Mouse (Mus musculus) lung, embryonic 16.5 days (tissue): ENCODE results near the gene Clmn. TPM values are rescaled to one million over a fixed set of nuclear protein-coding genes. Genes with fewer than 3 reads are reported as not detected.

Experiments used
- ATAC-seq: fragments of 200-750 bp; cut with Nextera tagmentation; 2 replicates; pipeline ENCODE4 v1.8.0; 2017; ENCODE audit warnings: low read depth, mild to moderate bottlenecking, moderate library complexity
- H3K27ac ChIP-seq: fragments of 300-500 bp; sonication (generic); 2 replicates; pipeline ENCODE4 v1.5.1; 2014; ENCODE audit warnings: mild to moderate bottlenecking, control low read depth, low read length
- H3K27me3 ChIP-seq: fragments of 300-500 bp; sonication (generic); 2 replicates; pipeline ENCODE4 v1.6.1; 2014; ENCODE audit warnings: low read depth, low read length, mixed read lengths; ENCODE audit not compliant: control insufficient read depth, insufficient read depth
- H3K36me3 ChIP-seq: fragments of 300-500 bp; sonication (generic); 2 replicates; pipeline ENCODE4 v1.6.1; 2014; ENCODE audit warnings: low read length; ENCODE audit not compliant: control insufficient read depth, insufficient read depth
- H3K4me1 ChIP-seq: fragments of 300-500 bp; sonication (generic); replicated peaks from 2 replicates; pipeline ENCODE4 v1.6.1; 2014; ENCODE audit warnings: low read length, mixed read lengths; ENCODE audit not compliant: control insufficient read depth, insufficient read depth
- H3K4me2 ChIP-seq: fragments of 300-500 bp; sonication (generic); 2 replicates; pipeline ENCODE4 v1.6.1; 2014; ENCODE audit warnings: low read depth, low read length, control low read depth
- H3K4me3 ChIP-seq: fragments of 300-500 bp; sonication (generic); 2 replicates; pipeline ENCODE4 v1.5.1; 2014; ENCODE audit warnings: mild to moderate bottlenecking, low read length, control low read depth
- H3K9ac ChIP-seq: fragments of 300-500 bp; sonication (generic); 2 replicates; pipeline ENCODE4 v1.6.1; 2014; ENCODE audit warnings: low read length, control low read depth
- H3K9me3 ChIP-seq: fragments of 300-500 bp; sonication (generic); 2 replicates; pipeline ENCODE4 v1.6.1; 2016; ENCODE audit warnings: low read length; ENCODE audit not compliant: control insufficient read depth
- WGBS: fragments of 180-500 bp; shearing (Covaris S2); extraction: QIAGEN DNeasy Blood & Tissue Kit; methylation state at CpG from one replicate; pipeline ENCODE4 v1.1.7; 2014; 5-methylcytosine and 5-hydroxymethylcytosine counted together
- polyA plus RNA-seq: library from polyadenylated mRNA; unstranded; fragments of >200 nt; fragmentation: Nextera tagmentation; extraction: Ambion mirVana; gene quantifications from 2 replicates; pipeline ENCODE4 v1.2.1, GENCODE M21; 2015

Clmn gene
- polyA plus RNA-seq, 1 experiment from 2014 or later: 3.4 TPM

DNA sequence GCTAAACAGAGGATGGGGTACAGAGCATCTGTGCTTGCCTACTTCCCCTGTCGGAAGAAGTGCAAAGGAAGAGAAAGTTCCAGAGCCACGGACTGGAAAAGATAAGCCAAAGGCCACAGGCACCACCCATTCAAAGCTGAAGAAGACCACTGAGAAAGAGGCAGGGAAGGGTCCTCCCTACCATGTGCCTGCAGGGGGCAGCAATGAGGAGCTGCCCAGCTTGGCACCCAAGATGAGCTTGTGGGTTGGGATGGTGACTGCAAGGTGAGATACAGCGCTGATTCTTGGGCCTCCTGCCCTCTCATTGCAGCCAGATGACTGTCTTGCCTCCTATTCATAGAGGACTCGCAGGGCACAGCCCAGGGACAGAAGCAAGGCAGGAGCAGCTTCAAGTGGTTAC, 97.7 kb downstream of the Clmn start:
- no peak overlapping the region for H3K9ac ChIP-seq
- no peak overlapping the region for H3K4me2 ChIP-seq
- H3K4me1 ChIP-seq: no peaks in the 10 kb centered on the region
- WGBS: 77% methylated on average over 4 of the region's 4 CpGs
- no peaks in the 10 kb centered on the region for H3K36me3 ChIP-seq
- H3K9me3 ChIP-seq: no peaks in the 10 kb centered on the region
- no peaks in the 10 kb centered on the region for H3K27me3 ChIP-seq
- ATAC-seq: no peak
- H3K4me3 ChIP-seq: no peak overlapping the region
- H3K27ac ChIP-seq: no peak overlapping the region

DNA sequence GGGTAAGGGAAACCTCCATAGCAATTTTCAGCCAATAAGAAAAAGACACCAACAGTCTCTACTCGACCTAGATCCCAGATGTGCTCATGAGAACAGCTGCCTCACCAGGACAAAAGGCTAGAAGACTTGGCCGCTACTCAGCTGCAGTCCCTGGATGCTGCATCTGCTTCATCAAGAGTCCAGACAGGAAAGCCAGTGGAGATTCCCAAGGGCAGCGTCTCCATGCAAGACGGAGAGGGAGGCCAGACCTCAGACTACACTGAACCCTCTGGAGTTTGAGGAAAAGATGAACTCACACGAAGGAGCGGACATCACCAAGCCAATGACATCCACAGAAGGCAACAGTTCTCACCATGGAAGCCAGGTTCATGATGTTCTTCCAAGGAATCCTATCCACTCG, 99.1 kb downstream of the Clmn start:
- no peaks in the 10 kb centered on the region for H3K4me1 ChIP-seq
- H3K9ac ChIP-seq: no peak overlapping the region
- ATAC-seq: no peak
- H3K4me2 ChIP-seq: no peak overlapping the region
- 77% methylated on average over 7 of the region's 7 CpGs for WGBS
- no peak overlapping the region for H3K4me3 ChIP-seq
- no peaks in the 10 kb centered on the region for H3K9me3 ChIP-seq
- H3K27me3 ChIP-seq: no peaks in the 10 kb centered on the region
- H3K27ac ChIP-seq: no peak overlapping the region
- H3K36me3 ChIP-seq: no peaks in the 10 kb centered on the region

DNA sequence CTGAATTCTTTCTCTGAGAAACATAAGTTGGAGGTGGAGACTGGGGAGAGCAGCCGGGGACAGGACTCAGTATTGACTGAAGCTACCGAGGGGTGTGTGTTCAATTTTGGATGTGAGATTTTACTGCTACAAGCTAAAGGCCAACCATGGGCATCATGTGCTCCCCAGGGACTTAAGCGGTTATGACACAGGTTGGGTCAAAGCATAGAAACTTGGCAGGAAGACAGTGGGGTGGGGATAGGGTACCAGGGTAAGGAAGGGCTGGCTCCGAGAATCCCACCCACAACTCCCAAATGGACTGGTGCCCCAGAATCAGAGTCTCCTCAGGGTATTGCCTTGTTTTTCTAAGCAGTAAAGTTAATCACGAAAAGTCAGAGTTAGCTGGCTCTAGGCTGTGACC, 99.8 kb downstream of the Clmn start:
- Histone ChIP-seq H3K4me2 (no peak overlapping the region), H3K27me3 (no peaks in the 10 kb centered on the region), H3K9ac (no peak overlapping the region), H3K4me1 (no peaks in the 10 kb centered on the region), H3K9me3 (no peaks in the 10 kb centered on the region), H3K36me3 (no peaks in the 10 kb centered on the region), H3K27ac (no peak overlapping the region), H3K4me3 (no peak overlapping the region)
- WGBS: 68% methylated on average over 5 of the region's 5 CpGs
- no peak for ATAC-seq

DNA sequence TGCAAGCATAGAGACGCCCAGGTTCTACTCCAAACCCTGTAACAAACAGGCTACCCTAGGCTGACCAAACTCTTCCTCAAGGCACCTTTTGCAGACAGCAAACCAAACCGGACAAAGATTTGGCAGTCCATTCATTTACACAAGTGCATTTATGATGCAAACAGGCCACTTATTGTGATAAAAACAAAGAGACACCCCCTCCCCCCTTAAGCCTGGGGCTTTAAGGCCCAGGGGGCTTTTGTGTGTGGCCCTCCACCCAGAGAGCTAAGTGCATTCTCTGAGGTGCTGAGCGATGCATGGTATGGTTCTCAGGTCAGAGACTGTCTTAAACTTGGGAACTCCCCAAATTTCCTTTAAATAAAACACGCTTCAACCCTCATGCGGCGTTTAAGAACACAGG, 101.0 kb downstream of the Clmn start:
- Histone ChIP-seq H3K4me3 (no peak overlapping the region), H3K36me3 (no peaks in the 10 kb centered on the region), H3K27ac (no peak overlapping the region), H3K9me3 (no peaks in the 10 kb centered on the region), H3K27me3 (no peaks in the 10 kb centered on the region), H3K4me2 (no peak overlapping the region), H3K4me1 (no peaks in the 10 kb centered on the region), H3K9ac (no peak overlapping the region)
- WGBS: 79% methylated on average over 6 of the region's 6 CpGs
- no peak for ATAC-seq

DNA sequence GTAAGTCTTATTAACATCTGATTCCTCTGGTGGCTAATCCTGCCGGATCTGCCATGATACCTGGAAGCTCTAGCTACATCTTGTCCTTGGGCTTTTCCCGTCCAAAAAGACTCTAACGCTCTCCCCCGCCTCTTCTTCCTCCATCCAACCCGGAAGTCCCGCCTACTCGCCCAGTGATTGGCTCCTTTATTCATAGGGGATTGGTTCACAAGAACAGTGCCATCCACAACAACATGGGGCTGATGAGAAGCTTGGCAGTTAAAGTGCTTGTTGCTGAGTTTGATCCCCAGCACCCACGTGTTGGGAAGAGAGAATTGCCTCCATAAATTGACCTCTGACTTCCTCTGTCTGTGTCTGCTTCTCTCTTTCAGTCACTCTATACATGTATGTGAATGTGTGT, 103.5 kb downstream of the Clmn start:
- Histone ChIP-seq H3K4me2 (no peak overlapping the region), H3K27ac (no peak overlapping the region), H3K4me3 (no peak overlapping the region), H3K4me1 (no peaks in the 10 kb centered on the region), H3K36me3 (no peaks in the 10 kb centered on the region), H3K27me3 (no peaks in the 10 kb centered on the region), H3K9ac (no peak overlapping the region), H3K9me3 (no peaks in the 10 kb centered on the region)
- 73% methylated on average over 8 of the region's 8 CpGs for WGBS
- no peak for ATAC-seq

DNA sequence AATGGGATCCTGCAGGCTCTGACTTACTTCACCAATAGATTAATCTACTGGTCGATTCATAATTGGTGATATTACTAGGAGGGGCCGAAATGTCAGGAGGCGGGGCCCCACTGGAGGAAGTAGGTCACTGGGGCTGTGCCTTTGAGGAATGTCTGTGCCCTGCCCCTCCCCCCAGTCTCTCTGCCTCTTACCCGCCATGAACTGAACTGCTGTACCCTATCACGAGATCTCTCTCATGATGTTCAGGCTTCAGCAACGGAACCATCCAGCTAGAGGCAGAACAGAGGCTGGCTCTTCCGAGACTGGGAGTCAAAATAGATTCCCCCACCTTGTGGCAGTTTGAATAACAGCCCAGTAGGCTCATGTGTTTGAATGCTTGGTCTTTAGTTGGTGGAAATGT, 106.8 kb downstream of the Clmn start:
- no peaks in the 10 kb centered on the region for H3K4me1 ChIP-seq
- no peak overlapping the region for H3K9ac ChIP-seq
- ATAC-seq: no peak
- H3K36me3 ChIP-seq: no peaks in the 10 kb centered on the region
- H3K27ac ChIP-seq: no peak overlapping the region
- H3K4me3 ChIP-seq: no peak overlapping the region
- 83% methylated on average over 7 of the region's 7 CpGs for WGBS
- H3K4me2 ChIP-seq: no peak overlapping the region
- no peaks in the 10 kb centered on the region for H3K9me3 ChIP-seq
- no peaks in the 10 kb centered on the region for H3K27me3 ChIP-seq

DNA sequence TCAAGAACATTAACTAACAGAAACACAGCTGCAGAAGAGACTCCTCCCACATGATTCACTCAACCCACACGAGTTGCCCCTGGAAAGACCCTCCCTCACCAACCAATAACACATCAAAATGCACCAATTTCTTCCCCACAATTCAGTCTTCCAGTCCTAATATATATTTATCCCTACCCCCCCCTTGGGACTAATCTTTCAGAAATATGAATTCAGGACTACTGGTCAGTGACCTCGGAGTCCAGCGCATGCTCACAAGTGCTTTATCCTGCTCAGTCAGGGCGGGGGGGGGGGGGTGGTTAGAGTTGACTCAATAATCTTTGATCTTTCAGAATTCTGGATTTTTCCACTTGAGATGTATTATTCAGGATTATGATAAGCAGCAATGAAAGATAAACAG, 111.2 kb downstream of the Clmn start:
- H3K27ac ChIP-seq: no peak overlapping the region
- no peak overlapping the region for H3K9ac ChIP-seq
- H3K9me3 ChIP-seq: no peaks in the 10 kb centered on the region
- WGBS: 63% methylated on average over 4 of the region's 4 CpGs
- no peaks in the 10 kb centered on the region for H3K36me3 ChIP-seq
- ATAC-seq: no peak
- H3K27me3 ChIP-seq: no peaks in the 10 kb centered on the region
- no peak overlapping the region for H3K4me3 ChIP-seq
- H3K4me1 ChIP-seq: peaks cover 23% of the 10 kb centered on the region
- H3K4me2 ChIP-seq: no peak overlapping the region

DNA sequence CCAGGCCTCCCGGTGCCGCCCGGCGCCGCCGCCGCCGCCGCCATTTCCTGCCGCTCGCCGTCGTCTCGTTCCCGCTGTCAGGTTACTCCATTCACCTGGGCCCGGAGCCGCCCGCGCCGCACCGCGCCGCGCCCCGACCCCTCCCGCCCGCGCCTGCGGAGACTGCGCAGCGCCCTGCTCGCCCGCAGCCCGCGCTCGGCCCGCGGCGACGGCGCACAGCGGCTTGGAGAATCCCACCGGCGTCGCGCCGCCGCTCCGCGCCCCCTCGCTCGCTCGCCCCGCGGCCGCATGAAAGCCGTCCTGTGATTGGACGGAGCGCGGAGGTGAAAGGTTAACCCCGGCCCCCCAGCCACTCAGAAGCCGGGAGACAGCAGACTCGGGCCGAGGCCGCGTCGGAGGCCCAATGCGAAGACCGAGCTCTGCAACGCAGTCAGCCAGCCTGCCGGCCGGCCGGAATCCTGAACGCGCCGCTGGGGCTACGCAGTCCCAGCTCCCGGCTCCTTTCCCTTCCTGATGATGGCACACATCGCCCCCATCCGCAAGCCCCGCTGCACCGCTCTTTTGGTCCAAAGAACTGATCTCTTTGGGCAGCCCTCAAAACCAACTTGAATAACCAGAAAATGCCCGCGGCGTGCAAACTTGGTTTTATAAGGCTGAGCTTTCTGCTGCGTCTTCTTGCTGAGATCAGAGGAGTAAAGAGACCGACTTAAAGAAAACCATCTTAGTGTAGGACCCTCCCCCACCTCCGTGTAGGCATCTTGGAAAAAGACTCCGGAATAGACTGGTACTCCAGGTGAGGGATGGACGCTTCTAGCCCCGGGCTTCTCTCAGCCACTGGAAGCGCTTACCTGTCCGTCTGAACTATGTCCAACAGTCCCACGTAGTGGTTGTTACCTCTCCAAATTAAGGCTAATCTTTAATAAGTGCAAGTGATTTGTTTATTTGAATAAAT, 112.8 kb downstream of the Clmn start, which contains the start of gene Dicer1:
Gene Dicer1, minus strand, starts transcription at position 139 of the 952 bp plus-strand sequence.
- H3K27ac ChIP-seq: peak within 1 kb of the TSS; percentile 92
- H3K9ac ChIP-seq: peak within 1 kb of the TSS; percentile 98
- peaks cover 23% of the 10 kb centered on the region for H3K4me1 ChIP-seq
- peak; percentile 97 for ATAC-seq
- H3K36me3 ChIP-seq: no peaks in the 10 kb centered on the region
- under 1% methylated on average over 71 of the region's 94 CpGs for WGBS
- H3K9me3 ChIP-seq: no peaks in the 10 kb centered on the region
- H3K4me2 ChIP-seq: peak within 1 kb of the TSS; percentile 94
- no peaks in the 10 kb centered on the region for H3K27me3 ChIP-seq
- H3K4me3 ChIP-seq: peak within 1 kb of the TSS; percentile 93

DNA sequence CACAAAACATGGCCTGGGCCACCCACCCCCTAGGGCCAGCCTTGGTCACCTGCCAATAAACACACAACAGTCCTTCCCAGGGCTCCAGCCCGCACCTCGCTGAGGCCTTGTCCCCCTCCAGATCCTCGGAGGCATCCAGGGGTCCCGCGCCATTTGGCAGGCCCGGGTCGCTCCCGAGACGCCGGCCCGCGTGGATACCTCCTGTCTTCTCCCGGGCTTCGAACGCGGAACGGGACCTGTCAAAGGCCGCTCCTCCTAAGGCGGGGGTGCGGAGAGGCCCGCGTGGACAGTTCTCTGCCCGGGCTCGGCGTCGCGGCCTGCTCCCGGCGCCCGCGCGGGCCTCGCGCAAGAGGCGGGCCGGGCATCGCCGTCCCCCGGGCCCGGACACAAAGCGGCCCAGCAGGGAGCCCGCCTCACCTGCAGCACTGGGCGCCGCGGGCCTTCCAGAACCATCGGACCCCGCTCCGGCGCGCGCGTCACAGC, 113.5 kb downstream of the Clmn start:
- peak overlapping the region; percentile 98 for H3K9ac ChIP-seq
- H3K4me1 ChIP-seq: peaks cover 23% of the 10 kb centered on the region
- 1% methylated on average over 52 of the region's 52 CpGs for WGBS
- H3K9me3 ChIP-seq: no peaks in the 10 kb centered on the region
- H3K36me3 ChIP-seq: no peaks in the 10 kb centered on the region
- H3K27ac ChIP-seq: peak overlapping the region; percentile 88
- peak; percentile 53 for ATAC-seq
- no peaks in the 10 kb centered on the region for H3K27me3 ChIP-seq
- peak overlapping the region; percentile 94 for H3K4me2 ChIP-seq
- H3K4me3 ChIP-seq: peak overlapping the region; percentile 93
